Mouse (Mus musculus): ENCODE measurements at regions not wholly inside any gene's neighbourhood (a gene's known extent, or its start where the extent isn't known, plus 50 kb on each side); places are given as distances from the start of the nearest gene placed in this dataset.

DNA sequence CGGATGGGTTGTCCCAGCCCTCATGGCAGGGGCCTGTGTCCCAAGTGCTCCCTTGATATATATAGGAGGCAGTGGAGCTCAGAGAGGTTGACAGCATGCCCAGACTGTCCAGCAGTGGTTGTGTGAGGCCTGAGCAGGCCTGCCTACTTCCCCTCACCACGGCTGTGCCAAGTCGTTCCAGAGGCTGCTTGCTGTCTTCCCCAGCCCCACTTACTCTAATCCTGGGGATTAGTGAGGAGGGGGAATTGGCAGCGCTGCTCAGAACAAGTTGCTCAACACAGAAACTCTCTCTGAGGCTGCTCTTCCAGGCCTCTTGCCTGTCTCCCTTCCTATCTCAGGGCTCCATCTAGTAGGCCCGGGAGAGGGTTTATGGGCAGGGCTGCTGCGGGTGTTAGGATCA is 56.1 kb upstream of the 1600014C23Rik start:
- Histone ChIP-seq H3K9me3 (ENCODE audit: control insufficient read depth, low read length) (no peaks in the 10 kb centered on the region), H3K36me3 (ENCODE audit: control insufficient read depth, insufficient read depth) (no peaks in the 10 kb centered on the region), H3K4me2 (ENCODE audit: low read length) (no peak overlapping the region), H3K4me1 (replicated peaks; ENCODE audit: control insufficient read depth, insufficient read depth, low read length) (no peaks in the 10 kb centered on the region), H3K27me3 (replicated peaks; ENCODE audit: control insufficient read depth, insufficient read depth, low read length) (no peaks in the 10 kb centered on the region), H3K27ac (ENCODE audit: low read length) (no peak overlapping the region), H3K9ac (replicated peaks; ENCODE audit: low read depth, low read length) (no peak overlapping the region), H3K4me3 (replicated peaks; ENCODE audit: low read length) (no peak overlapping the region)
- WGBS: 27% methylated on average over 6 of the region's 6 CpGs
- no peak for ATAC-seq

DNA sequence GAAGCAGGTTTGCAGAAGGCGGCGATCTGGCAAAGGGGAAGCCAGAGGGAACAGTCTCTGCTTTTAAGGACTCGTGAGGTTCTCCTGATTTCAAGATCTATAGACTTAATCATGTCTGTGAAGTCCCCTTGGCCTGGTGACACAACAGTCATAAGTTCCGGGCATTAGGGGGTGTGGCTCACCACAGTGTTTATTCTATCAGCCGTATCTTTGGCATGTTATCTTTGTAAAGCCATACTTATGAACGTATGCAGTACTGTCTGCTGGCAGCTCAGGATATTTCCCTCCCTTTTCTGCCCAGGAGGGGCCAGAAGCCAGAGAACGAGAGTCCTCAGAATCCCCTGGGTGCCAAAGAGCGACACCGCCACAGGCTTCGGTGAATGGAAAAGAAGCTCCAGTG is 51.3 kb upstream of the 1600014C23Rik start:
- no peaks in the 10 kb centered on the region for H3K27me3 ChIP-seq (replicated peaks; ENCODE audit: control insufficient read depth, insufficient read depth, low read length)
- no peak for ATAC-seq
- no peak overlapping the region for H3K27ac ChIP-seq (ENCODE audit: low read length)
- no peaks in the 10 kb centered on the region for H3K9me3 ChIP-seq (ENCODE audit: control insufficient read depth, low read length)
- no peaks in the 10 kb centered on the region for H3K4me1 ChIP-seq (replicated peaks; ENCODE audit: control insufficient read depth, insufficient read depth, low read length)
- H3K4me3 ChIP-seq (replicated peaks; ENCODE audit: low read length): no peak overlapping the region
- 86% methylated on average over 10 of the region's 10 CpGs for WGBS
- no peak overlapping the region for H3K9ac ChIP-seq (replicated peaks; ENCODE audit: low read depth, low read length)
- H3K4me2 ChIP-seq (ENCODE audit: low read length): no peak overlapping the region
- H3K36me3 ChIP-seq (ENCODE audit: control insufficient read depth, insufficient read depth): no peaks in the 10 kb centered on the region

DNA sequence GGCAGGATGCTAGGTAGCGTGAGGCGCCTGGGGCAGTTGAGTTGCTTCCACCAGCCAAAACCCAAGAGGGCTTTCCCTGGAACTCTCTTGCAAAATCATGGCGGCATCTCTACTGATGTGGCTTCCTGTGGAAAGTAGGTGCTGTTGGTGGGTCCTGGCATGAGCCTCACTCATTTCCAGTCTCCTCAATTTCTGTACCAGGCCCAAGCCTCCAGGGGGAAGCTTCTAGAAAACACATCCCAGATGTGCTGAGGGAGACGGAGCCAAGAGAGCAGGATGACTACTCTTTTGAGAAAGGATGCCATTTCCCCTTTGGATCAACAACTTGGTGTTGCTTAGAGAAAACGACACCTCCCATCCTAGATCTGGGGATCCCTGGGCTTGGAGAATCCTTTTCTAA is 50.9 kb upstream of the 1600014C23Rik start:
- no peaks in the 10 kb centered on the region for H3K27me3 ChIP-seq (replicated peaks; ENCODE audit: control insufficient read depth, insufficient read depth, low read length)
- H3K4me1 ChIP-seq (replicated peaks; ENCODE audit: control insufficient read depth, insufficient read depth, low read length): no peaks in the 10 kb centered on the region
- no peak overlapping the region for H3K9ac ChIP-seq (replicated peaks; ENCODE audit: low read depth, low read length)
- no peaks in the 10 kb centered on the region for H3K36me3 ChIP-seq (ENCODE audit: control insufficient read depth, insufficient read depth)
- H3K9me3 ChIP-seq (ENCODE audit: control insufficient read depth, low read length): no peaks in the 10 kb centered on the region
- H3K27ac ChIP-seq (ENCODE audit: low read length): no peak overlapping the region
- no peak for ATAC-seq
- no peak overlapping the region for H3K4me3 ChIP-seq (replicated peaks; ENCODE audit: low read length)
- WGBS: 93% methylated on average over 5 of the region's 5 CpGs
- no peak overlapping the region for H3K4me2 ChIP-seq (ENCODE audit: low read length)
